Mouse (Mus musculus) fibroblast of lung, adult 2 months (primary cell): ENCODE data around the gene Dnase1l3.

Experiments
- DNase-seq: peaks from one replicate; pipeline ENCODE4 v3.0.0-alpha.2; 2011; ENCODE audit warnings: low read depth

Dnase1l3 gene

DNA sequence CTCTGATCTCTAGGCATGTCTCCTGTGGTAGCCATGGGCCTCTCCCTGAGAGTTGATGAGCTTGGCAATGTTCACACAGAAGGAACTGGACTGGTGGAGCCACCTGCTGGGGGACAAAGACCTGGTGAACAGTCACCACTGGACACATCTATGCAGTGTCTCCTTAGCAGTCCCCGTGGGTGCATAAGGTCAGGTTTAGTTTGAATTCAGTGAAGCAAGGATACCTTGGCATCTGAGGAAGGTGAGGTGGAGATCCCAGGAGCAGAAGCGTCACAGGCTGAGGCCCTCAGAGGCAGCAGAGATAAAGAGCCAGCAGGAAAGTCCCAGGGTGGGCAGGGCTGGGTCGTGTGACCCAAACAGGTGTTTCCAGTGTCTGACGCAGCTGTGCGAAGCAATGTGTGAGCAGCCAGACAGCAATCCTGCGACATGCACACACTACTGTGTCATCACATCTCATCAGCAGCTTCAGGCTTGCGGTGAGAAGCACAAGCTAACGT is at the start of gene Dnase1l3:
Dnase1l3 (minus strand) TSS at position 303 of the 497 bp plus-strand sequence.
- no peak for DNase-seq

DNA sequence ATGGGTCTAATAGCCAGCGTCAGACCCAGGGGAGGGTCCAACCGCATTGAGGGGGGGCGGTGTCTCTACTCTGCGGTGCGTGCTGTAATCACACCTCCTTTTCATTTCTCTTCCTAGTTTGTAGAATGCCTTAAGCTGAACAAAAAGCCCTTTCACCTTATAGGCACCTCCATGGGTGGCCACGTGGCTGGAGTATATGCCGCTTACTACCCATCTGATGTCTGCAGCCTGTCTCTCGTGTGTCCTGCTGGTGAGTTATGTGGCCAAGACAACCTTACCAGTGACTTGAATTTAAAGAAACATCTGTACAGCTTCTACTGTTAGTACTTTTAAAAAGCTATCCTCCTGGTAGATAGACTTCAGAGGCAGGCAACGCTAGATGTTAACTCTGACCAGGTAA is 48.2 kb upstream of the Dnase1l3 start:
- DNase-seq = no peak

DNA sequence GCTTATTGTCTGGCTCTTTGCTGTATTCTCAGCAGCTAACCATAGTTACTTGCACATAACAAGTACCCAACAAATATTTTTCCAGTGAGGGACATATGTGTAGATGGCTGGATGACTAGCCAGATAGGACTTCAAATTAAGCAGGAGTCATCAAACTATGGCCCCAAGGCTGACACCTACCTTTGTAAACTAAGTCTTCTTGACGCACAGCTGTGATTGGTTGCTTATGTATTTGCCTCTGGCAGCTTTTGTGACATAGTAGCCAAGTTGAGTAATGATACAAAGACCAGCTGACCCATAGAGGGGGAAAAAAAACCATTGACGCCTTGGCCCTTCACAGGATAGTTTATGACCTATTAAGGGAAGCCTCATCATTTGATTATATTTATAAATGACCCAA is 47.7 kb upstream of the Dnase1l3 start:
- DNase-seq = no peak

GRCm38 (mm10) chr14:8040911-8041678 is 46.7 kb upstream of the Dnase1l3 start:
- no peak for DNase-seq

DNA sequence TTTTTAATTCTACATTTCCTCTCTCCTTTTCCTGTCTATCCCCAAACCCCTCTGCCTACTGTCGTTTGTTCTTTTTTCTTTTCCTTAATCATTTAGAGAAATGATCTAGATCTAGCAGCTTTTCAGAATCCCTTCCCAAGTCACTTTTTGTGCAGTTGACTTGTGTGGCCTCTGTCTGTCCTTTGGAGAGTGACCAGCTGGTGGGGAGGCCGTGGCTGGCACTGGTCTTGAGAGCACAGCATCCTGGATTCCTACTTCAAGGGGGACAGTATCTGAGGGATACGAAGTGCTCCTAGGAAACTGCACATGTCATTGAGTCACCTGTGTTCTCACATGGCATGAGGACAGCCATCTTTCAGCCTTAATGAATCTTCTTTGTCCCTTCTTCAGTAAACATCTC is 45.8 kb upstream of the Dnase1l3 start:
- DNase-seq = no peak

DNA sequence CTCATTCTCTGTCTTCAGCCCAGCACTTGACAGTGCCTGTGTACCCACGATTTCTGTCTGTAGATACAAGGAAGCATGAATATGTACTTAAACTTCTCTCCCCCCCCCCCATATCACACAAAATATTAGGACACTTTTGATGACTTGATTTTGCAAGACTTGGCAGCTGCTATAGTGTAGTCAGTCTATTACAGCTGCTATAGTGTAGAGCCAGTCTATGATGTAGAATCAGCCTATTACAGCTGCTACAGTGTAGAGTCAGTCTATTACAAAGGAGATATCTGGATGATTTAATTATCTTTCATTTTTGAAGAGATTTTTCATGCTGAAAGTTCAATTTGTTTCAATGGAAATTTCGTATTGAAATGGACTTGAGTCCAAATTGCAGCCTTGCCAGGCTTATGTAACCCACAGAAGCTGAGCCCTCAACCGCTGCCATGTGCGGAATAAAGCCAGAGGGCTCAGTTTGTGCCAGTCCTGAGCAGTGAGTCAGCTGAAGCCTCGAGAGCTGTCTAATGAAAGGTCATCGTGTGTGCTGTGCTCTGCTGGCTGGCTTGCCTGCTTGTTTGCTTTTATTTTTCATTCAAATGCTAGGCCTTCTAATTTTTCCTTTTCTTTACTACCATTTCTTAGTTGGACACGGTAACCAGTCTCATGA is 44.5 kb upstream of the Dnase1l3 start:
- peak; percentile 92 for DNase-seq

- DNase-seq = no peak
These were observed 43.8 kb upstream of the Dnase1l3 start for GRCm38 (mm10) chr14:8038150-8038549.

DNA sequence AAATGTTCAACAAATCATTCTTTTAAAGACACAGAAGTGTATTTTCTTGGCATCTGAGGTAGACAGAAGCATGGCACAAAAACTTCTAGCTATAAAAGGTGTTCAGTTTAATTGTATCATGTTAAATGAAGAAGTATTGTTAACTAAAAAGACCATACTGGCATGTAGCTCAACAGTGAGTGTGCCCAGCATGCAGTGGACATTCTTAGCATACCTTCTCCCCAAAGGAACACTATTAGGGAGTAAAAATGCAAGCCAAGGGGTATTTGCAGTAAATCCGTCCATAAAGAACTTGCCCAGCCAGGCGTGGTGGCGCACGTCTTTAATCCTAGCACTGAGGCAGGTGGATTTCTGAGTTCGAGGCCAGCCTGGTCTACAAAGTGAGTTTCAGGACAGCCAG is 42.0 kb upstream of the Dnase1l3 start:
- no peak for DNase-seq

- DNase-seq = no peak
These were observed 41.6 kb upstream of the Dnase1l3 start for GRCm38 (mm10) chr14:8035951-8036350.

DNA sequence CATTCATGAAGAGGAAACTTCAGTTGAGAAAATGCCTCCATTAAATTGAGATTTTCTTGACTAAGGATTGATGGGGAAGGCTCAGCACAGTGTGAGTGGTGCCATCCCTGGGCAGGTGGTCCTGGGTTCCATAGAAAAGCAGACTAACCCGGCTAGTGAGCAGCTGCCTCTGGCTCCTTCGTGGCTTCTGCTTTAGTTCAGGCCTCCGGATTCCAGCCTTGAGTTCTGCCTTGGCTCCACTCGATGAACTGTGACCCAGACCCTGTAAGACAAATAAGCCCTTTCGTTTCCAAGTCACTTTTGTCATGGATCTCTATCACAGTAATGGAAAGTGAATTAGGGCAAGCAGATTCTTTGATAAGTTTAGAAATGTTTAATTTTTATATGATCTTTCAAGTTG is 40.2 kb upstream of the Dnase1l3 start:
- no peak for DNase-seq

GRCm38 (mm10) chr14:8032087-8032944 is 37.9 kb upstream of the Dnase1l3 start:
- no peak for DNase-seq

DNA sequence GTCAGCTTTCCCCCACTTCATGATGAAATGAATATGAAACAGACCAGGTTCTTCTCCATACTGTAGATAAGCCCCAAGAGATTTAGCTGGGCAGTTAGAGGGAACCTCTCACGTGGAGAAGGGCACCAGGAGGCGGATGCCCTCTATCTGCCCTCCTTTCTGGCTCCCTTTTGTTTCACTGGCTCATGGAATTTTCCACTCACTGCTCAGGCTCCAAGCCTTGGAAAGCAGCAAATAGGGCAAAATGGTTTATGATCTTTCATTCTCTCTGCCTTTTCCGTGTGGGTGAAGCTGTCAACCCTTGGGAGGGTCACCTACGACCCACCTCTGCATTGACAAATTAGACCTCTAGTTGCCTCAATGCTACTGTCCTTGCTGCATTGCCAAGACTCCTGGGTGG is 36.2 kb upstream of the Dnase1l3 start:
- no peak for DNase-seq

- no peak for DNase-seq
These were observed 35.4 kb upstream of the Dnase1l3 start for GRCm38 (mm10) chr14:8029752-8030151.

DNA sequence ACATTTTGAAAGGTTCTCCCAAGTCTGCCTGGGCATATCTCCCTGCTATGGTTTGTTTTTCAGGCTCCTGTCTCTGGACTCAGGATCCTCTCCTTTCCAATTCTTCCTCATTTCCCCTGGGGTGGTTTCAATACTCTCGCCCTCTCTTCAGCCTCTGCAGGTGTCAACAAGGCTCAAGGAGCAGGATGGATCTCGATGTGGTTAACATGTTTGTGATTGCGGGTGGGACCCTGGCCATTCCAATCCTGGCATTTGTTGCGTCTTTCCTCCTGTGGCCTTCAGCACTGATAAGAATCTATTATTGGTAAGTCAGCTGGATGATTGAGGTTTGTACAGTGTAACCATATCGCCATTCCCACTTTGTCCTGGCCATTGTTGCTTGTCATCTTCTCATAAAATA is 33.7 kb upstream of the Dnase1l3 start:
- DNase-seq = no peak

DNA sequence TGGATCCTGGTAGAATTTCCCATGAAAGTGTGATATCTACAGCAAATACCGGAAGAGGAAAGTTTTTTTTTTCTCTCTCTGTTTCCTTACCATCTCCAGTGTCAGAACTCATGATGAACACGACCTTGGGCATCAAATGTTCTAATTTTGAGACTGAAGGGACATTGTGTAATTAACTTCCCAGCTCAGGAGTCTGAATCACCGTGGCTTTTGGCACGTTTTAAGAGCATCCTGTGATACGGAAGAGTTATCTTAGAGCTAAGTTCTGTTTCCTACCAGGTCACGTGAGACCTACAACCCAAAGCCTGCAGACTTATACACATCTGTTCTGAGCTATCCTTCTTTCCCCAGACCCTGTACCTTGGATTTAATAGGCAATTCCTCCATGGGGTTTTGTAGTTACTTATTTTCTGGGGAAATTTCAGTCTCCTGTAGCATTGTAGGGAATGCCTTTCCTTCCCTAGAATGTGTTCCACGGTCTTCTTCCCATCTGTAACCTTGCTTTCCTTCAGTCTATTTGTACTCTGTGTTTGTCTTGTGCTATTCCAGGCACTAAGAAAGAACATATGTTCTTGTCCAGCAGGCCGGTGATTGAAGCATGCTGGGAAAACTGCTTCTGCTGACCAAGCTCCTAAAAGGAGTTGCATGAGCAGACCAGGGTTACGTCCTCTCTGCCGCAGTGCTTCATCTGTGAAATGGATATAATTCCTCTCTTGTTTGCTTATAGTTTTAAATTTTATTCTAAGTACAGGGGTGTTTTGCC is 32.6 kb upstream of the Dnase1l3 start:
- no peak for DNase-seq

DNA sequence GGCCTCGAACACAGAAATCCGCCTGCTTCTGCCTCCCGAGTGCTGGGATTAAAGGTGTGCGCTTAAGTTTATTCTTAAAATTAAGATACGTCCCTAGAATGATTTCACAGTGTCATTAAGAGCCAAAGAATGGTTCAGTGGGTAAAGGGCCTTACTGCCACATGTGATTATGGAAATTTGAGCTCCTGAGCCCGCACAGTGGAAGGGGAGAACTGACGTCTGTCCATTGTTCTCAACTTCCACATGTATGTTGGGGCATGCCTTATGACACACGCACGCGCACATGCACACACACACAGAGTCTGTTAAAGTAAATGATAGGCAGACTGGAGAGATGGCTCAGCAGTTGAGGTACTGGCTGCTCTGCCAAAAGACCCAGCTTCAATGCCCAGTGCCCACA is 30.6 kb upstream of the Dnase1l3 start:
- no peak for DNase-seq

DNA sequence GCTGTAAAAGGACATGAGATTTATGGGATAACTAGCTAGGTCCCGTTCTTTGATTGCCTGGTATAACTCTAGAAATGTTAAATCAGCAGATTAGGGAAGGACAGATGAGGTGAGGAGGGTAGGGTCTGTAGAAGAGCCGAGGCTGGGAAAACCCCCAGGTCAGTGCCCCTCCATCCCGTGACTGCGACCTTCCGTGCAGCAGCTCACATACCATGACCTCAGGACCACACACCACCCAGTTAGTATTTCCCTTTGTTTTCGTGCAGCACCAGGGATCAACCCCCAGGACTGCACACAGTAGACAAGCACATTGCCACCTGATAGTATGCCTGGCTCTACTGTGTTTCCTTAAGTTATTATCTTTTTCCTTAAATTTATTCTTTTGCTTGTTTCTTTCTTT is 30.1 kb upstream of the Dnase1l3 start:
- DNase-seq = no peak

GRCm38 (mm10) chr14:8020546-8020945 is 26.2 kb upstream of the Dnase1l3 start:
- no peak for DNase-seq

DNA sequence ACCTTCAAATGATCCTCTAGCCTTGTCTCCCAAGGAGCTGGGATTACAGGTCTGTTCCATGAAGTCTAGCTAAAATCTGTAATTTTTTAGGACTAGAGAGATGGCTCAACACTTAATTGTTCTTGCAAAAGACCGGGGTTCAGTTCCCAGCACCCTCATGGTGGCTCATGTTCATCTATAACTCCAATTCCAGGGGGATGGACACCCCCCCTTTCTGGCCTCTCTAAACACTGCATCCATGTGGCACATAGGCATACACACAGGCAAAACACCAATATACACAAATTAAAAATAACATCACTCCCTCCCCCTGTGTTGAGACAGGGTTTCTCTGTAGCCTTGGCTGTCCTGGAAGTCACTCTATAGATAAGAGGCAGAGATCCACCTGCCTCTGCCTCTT is 25.6 kb upstream of the Dnase1l3 start:
- DNase-seq = no peak

DNA sequence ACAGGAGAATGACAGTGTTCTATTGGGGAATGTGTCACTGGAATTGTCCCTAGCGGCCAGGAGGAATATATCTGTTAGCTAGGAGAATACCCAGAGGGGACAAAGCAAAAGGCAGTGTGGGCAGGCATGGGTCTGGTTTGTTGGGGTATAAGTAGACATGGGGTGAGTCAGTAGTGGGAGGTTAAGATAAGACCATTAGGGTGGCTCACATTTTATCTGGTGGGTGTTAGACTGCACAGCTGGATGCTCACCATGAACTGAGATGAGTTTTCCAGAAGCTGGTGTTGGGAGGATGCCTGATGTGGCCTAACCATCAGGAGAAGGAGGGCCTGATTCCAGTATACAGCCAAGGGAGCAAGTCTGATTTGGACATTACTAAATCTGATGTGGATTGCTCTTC is 22.6 kb upstream of the Dnase1l3 start:
- no peak for DNase-seq

- DNase-seq = no peak
These were observed 21.9 kb upstream of the Dnase1l3 start for GRCm38 (mm10) chr14:8016276-8016675.

- no peak for DNase-seq
These were observed 21.4 kb upstream of the Dnase1l3 start for GRCm38 (mm10) chr14:8015756-8016155.
